Mouse (Mus musculus): ENCODE measurements at regions not wholly inside any gene's neighbourhood (a gene's known extent, or its start where the extent isn't known, plus 50 kb on each side); places are given as distances from the start of the nearest gene placed in this dataset.

GRCm38 (mm10) chr3:131914372-131914771, 170.7 kb upstream of the Dkk2 start:
- TF ChIP-seq CTCF (IDR thresholded peaks at IDR 0.05; ENCODE audit: control insufficient read depth, insufficient read depth, insufficient replicate concordance, low read depth, low read length) (no peak), POLR2A (IDR thresholded peaks at IDR 0.05; ENCODE audit: control insufficient read depth, low read depth, low read length) (no peak)
- Histone ChIP-seq H3K36me3 (ENCODE audit: control insufficient read depth, insufficient read depth, low read length) (no peaks in the 10 kb centered on the region), H3K4me1 (ENCODE audit: control insufficient read depth, insufficient read depth, low read length) (no peaks in the 10 kb centered on the region; the same call in 1 of the 2 replicates), H3K27ac (ENCODE audit: control insufficient read depth, insufficient read depth, low read depth, low read length) (no peak overlapping the region), H3K27me3 (ENCODE audit: control insufficient read depth, insufficient read depth, low read length) (no peaks in the 10 kb centered on the region), H3K4me3 (ENCODE audit: control insufficient read depth, low read depth, low read length) (no peak overlapping the region)

- Histone ChIP-seq H3K27me3 (ENCODE audit: control insufficient read depth, insufficient read depth, low read length) (no peaks in the 10 kb centered on the region), H3K36me3 (ENCODE audit: control insufficient read depth, insufficient read depth, low read length) (no peaks in the 10 kb centered on the region), H3K4me1 (ENCODE audit: control insufficient read depth, insufficient read depth, low read length) (peaks cover 4% of the 10 kb centered on the region; the same call in 1 of the 2 replicates), H3K27ac (ENCODE audit: control insufficient read depth, insufficient read depth, low read depth, low read length) (no peak overlapping the region), H3K4me3 (ENCODE audit: control insufficient read depth, low read depth, low read length) (no peak overlapping the region)
- TF ChIP-seq CTCF (IDR thresholded peaks at IDR 0.05; ENCODE audit: control insufficient read depth, insufficient read depth, insufficient replicate concordance, low read depth, low read length) (no peak), POLR2A (IDR thresholded peaks at IDR 0.05; ENCODE audit: control insufficient read depth, low read depth, low read length) (no peak)
These were observed 170.1 kb upstream of the Dkk2 start for GRCm38 (mm10) chr3:131914997-131915396.

- Histone ChIP-seq H3K27me3 (ENCODE audit: control insufficient read depth, insufficient read depth, low read length) (no peaks in the 10 kb centered on the region), H3K27ac (ENCODE audit: control insufficient read depth, insufficient read depth, low read depth, low read length) (no peak overlapping the region), H3K4me3 (ENCODE audit: control insufficient read depth, low read depth, low read length) (no peak overlapping the region), H3K36me3 (ENCODE audit: control insufficient read depth, insufficient read depth, low read length) (no peaks in the 10 kb centered on the region), H3K4me1 (ENCODE audit: control insufficient read depth, insufficient read depth, low read length) (peaks cover 4% of the 10 kb centered on the region; the same call in 1 of the 2 replicates)
- no peak for TF ChIP-seq POLR2A (IDR thresholded peaks at IDR 0.05; ENCODE audit: control insufficient read depth, low read depth, low read length)
- TF ChIP-seq CTCF (IDR thresholded peaks at IDR 0.05; ENCODE audit: control insufficient read depth, insufficient read depth, insufficient replicate concordance, low read depth, low read length), result no peak
These were observed 167.2 kb upstream of the Dkk2 start for GRCm38 (mm10) chr3:131917734-131918534.

- Histone ChIP-seq H3K27ac (ENCODE audit: control insufficient read depth, insufficient read depth, low read depth, low read length) (no peak overlapping the region), H3K36me3 (ENCODE audit: control insufficient read depth, insufficient read depth, low read length) (no peaks in the 10 kb centered on the region), H3K4me3 (ENCODE audit: control insufficient read depth, low read depth, low read length) (no peak overlapping the region; the same call in 1 of the 2 replicates), H3K27me3 (ENCODE audit: control insufficient read depth, insufficient read depth, low read length) (no peaks in the 10 kb centered on the region), H3K4me1 (ENCODE audit: control insufficient read depth, insufficient read depth, low read length) (peaks cover 4% of the 10 kb centered on the region; the same call in 1 of the 2 replicates)
- TF ChIP-seq POLR2A (IDR thresholded peaks at IDR 0.05; ENCODE audit: control insufficient read depth, low read depth, low read length), result no peak
- no peak for TF ChIP-seq CTCF (IDR thresholded peaks at IDR 0.05; ENCODE audit: control insufficient read depth, insufficient read depth, insufficient replicate concordance, low read depth, low read length)
These were observed 165.6 kb upstream of the Dkk2 start for GRCm38 (mm10) chr3:131919476-131919875.

GRCm38 (mm10) chr3:131921161-131921560, 163.9 kb upstream of the Dkk2 start:
- Histone ChIP-seq H3K36me3 (ENCODE audit: control insufficient read depth, insufficient read depth, low read length) (no peaks in the 10 kb centered on the region), H3K4me1 (ENCODE audit: control insufficient read depth, insufficient read depth, low read length) (peaks cover 4% of the 10 kb centered on the region; the same call in 1 of the 2 replicates), H3K4me3 (ENCODE audit: control insufficient read depth, low read depth, low read length) (no peak overlapping the region), H3K27ac (ENCODE audit: control insufficient read depth, insufficient read depth, low read depth, low read length) (no peak overlapping the region), H3K27me3 (ENCODE audit: control insufficient read depth, insufficient read depth, low read length) (no peaks in the 10 kb centered on the region)
- TF ChIP-seq CTCF (IDR thresholded peaks at IDR 0.05; ENCODE audit: control insufficient read depth, insufficient read depth, insufficient replicate concordance, low read depth, low read length), result peak; percentile 17; the same call in 1 of the 2 replicates
- no peak for TF ChIP-seq POLR2A (IDR thresholded peaks at IDR 0.05; ENCODE audit: control insufficient read depth, low read depth, low read length)

GRCm38 (mm10) chr3:131922733-131923132, 162.4 kb upstream of the Dkk2 start:
- Histone ChIP-seq H3K27ac (ENCODE audit: control insufficient read depth, insufficient read depth, low read depth, low read length) (no peak overlapping the region), H3K4me1 (ENCODE audit: control insufficient read depth, insufficient read depth, low read length) (peaks cover 4% of the 10 kb centered on the region; the same call in 1 of the 2 replicates), H3K4me3 (ENCODE audit: control insufficient read depth, low read depth, low read length) (no peak overlapping the region), H3K27me3 (ENCODE audit: control insufficient read depth, insufficient read depth, low read length) (no peaks in the 10 kb centered on the region), H3K36me3 (ENCODE audit: control insufficient read depth, insufficient read depth, low read length) (no peaks in the 10 kb centered on the region)
- no peak for TF ChIP-seq POLR2A (IDR thresholded peaks at IDR 0.05; ENCODE audit: control insufficient read depth, low read depth, low read length)
- TF ChIP-seq CTCF (IDR thresholded peaks at IDR 0.05; ENCODE audit: control insufficient read depth, insufficient read depth, insufficient replicate concordance, low read depth, low read length), result no peak

GRCm38 (mm10) chr3:131940896-131941295, 144.2 kb upstream of the Dkk2 start:
- TF ChIP-seq CTCF (IDR thresholded peaks at IDR 0.05; ENCODE audit: control insufficient read depth, insufficient read depth, insufficient replicate concordance, low read depth, low read length) (no peak), POLR2A (IDR thresholded peaks at IDR 0.05; ENCODE audit: control insufficient read depth, low read depth, low read length) (no peak)
- H3K27ac ChIP-seq (ENCODE audit: control insufficient read depth, insufficient read depth, low read depth, low read length), result no peak overlapping the region
- peaks cover 2% of the 10 kb centered on the region; the same call in 1 of the 2 replicates for H3K4me1 ChIP-seq (ENCODE audit: control insufficient read depth, insufficient read depth, low read length)
- H3K36me3 ChIP-seq (ENCODE audit: control insufficient read depth, insufficient read depth, low read length), result no peaks in the 10 kb centered on the region
- H3K27me3 ChIP-seq (ENCODE audit: control insufficient read depth, insufficient read depth, low read length), result no peaks in the 10 kb centered on the region
- H3K4me3 ChIP-seq (ENCODE audit: control insufficient read depth, low read depth, low read length), result no peak overlapping the region
